Mouse (Mus musculus) lung, postnatal 4 days (tissue): ENCODE results near the gene Olfr1240.

Experiments used
- DNase-seq, 2 experiments: peaks; one replicate each; pipeline ENCODE4 v3.0.0; 2021

The Olfr1240 gene

GRCm38 (mm10) chr2:89442900-89443299, at the start of gene Olfr1240:
Gene Olfr1240 (minus strand): TSS chr2:89443000.
- no peak for DNase-seq

- DNase-seq: no peak
These were observed 44.2 kb upstream of the Olfr1240 start, which contains the start of gene Olfr1241 for GRCm38 (mm10) chr2:89487026-89487425. Gene Olfr1241 (minus strand): TSS chr2:89487126.

- DNase-seq: no peak
These were observed 22.5 kb downstream of the Olfr1240 start, which contains the start of gene Olfr1239 for GRCm38 (mm10) chr2:89420307-89420706. Gene Olfr1239 (minus strand): TSS chr2:89420407.

- no peak for DNase-seq
These were observed 28.2 kb downstream of the Olfr1240 start for GRCm38 (mm10) chr2:89414557-89414956.

GRCm38 (mm10) chr2:89409576-89409975, 33.2 kb downstream of the Olfr1240 start, which contains the start of gene Olfr1238:
Gene Olfr1238 (minus strand): TSS chr2:89409676.
- DNase-seq: no peak

- no peak for DNase-seq
These were observed 41.9 kb downstream of the Olfr1240 start for GRCm38 (mm10) chr2:89400882-89401281.
